Mouse (Mus musculus) R1 (cell line): ENCODE data around the gene Ilk.

Experiments used
- DNase-seq: peaks from one replicate; pipeline ENCODE4 v3.0.0-alpha.2; 2018; ENCODE audit warnings: low read depth, low spot score

Gene Ilk

DNA sequence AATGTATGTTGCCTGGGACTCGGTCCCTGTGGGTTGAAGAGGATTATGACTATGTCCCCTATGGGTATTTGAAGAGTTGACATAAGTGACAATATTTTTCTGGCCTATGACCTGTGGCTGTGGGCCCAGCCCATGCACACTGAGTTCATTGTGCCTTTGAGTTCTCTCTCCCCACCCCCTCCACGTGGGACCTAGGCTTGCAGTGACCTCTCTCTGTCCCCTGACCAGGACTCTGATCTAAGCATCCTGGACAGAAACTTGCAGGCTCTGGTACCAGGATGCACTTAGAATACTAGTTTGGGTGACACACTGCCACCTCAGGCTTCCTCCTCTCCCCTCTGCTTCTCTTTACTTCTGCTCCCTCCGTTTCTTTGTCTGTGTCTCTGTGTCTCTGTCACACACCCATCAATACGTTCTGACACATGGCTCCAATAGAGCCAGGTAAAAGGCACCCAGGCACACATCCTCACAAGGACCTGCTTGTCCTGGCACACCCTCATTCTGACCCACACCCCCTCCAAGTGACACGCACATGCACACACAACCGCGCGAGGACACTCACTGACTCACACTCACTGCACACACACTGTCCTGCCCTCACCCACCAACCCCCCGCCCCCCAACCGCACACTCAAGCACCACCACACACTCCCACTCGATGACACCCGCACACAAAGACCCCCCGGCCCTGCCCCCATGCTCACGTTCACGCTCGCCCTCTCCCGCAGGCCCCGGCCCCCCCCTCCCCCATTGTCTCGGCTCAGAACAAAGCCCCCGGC, 50.3 kb downstream of the Ilk start:
- DNase-seq: no peak

DNA sequence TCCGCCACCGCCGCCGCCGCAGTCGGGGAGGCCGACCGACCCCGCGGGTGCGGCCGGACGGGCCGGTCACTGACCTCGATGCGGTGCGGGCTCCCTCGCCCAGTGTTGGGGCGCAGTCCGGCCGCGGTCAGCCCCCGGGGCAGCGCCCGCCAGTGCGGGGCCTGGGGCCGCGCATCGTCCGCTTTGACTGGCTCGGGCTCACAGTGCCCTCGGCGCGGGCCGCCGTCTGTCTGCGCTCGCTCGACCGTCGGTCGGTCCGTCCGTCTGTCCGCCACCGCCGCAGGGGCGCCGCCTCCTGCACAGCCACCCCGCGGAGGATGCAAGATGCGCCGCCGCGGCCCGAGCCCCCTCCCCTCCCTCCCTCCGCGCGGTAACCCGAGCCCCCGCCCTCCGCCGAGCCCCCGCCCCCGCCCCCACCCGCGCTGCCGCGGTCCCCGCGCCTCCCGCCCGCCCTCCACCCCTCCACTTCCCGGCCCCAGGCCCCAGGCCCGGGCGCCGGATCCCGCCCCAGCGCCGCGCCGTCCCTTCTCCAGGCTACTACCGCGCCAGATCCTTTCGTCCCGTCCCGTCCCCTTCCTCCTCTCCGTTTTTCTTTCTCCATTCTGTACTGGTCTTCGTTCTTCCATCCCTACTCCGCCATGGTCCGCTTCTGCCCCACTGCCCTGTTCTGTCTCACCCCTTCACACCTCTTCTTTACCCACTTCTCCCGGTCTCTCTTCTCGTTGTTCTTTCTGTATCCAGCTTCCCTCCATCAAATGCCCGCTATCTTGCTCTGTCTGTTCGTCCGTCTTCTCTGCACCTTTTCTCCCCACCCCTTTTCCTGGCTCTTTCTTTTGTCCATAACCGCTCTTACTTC, 51.1 kb downstream of the Ilk start, which contains the start of gene Dchs1:
TSS of gene Dchs1 (minus strand) at position 370 of the 856 bp plus-strand sequence.
- no peak for DNase-seq

DNA sequence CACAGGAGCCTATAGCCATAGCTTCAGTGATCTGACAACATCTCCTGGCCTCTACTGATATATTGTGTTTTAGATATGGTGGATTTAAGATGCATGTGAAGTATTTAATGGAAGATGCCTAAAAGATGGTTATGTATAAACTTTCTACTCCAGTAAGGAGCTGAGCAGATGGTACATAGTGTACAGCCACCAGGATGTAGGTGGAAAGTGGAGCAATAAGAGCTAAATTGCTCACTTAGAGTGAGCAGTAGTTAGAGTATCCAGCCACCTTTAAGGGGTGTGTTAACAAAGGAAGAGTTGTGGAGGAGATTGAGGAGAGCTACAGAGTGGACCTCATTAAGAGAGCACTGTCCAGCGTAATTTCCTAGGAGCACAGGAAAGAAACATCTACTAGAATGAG, 54.8 kb downstream of the Ilk start:
- DNase-seq: no peak
